Mouse (Mus musculus): ENCODE measurements around the gene Map3k21. TPM values are rescaled to one million over a fixed set of nuclear protein-coding genes. Genes with fewer than 3 reads are reported as not detected.

Map3k21 gene
- polyA plus RNA-seq, 1 experiment from 2014 or later: 0.14 TPM

DNA sequence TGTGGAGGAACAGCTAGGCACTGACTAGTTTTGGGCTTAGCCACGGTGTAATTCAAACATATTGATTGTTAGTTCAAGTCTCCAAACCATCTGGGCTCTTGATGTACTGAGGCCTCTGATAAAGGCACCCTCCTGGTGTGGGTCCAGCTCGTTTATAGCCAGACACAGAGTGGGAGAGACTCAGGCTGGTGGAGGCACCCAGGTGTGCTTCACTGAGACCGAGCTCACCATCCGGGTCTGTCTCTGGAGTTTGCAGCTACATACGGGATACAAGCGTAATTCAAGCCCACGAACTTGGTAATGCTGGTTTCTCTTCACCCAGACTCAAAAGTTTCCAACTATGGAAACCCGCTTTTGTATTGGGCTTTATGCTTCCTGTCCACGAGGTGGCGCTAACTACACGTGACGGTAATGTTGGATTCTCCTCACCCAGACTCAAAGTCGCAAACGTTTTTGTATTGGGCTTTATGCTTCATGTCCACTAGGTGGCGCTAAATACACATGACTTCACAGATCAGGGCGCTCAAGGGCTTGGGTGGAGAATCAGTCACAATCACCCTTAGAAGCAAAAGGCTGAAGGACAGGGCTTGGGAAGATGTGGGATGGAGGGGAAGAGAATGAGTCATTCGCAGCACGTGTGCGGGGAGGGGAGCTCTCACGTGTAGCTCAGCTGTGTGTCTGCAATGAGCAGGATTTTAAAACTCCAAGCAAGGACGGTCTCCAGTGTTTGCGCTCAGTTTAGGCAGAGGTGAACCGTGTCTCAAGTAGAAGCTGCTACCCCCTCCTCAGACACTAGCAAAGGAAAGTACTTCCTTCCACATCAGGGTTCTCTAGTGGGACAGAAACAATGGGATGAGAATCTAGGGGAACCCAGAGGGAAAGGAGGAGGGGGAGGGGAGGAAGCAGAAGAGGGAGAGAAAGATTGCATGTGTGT is 40.0 kb downstream of the Map3k21 start:
- H3K9me3 ChIP-seq (replicated peaks): no peaks in the 10 kb centered on the region
- H3K27ac ChIP-seq: no peak overlapping the region
- no peak overlapping the region for H3K4me3 ChIP-seq
- H3K36me3 ChIP-seq: no peaks in the 10 kb centered on the region
- H3K27me3 ChIP-seq: peaks cover 2% of the 10 kb centered on the region; the same call in 1 of the 2 replicates
- no peak overlapping the region for H3K4me2 ChIP-seq
- 26% methylated on average over 23 of the region's 23 CpGs for WGBS
- no peaks in the 10 kb centered on the region for H3K4me1 ChIP-seq (replicated peaks)
- peak; percentile 84 for ATAC-seq (replicated peaks; ENCODE audit: insufficient number of reproducible peaks, insufficient read depth, low FRiP score, low read depth)
- no peak overlapping the region for H3K9ac ChIP-seq

- ATAC-seq (replicated peaks; ENCODE audit: insufficient number of reproducible peaks, insufficient read depth, low FRiP score, low read depth): no peak
- 15% methylated on average over 11 of the region's 11 CpGs for WGBS
- Histone ChIP-seq H3K4me2 (no peak overlapping the region), H3K9me3 (replicated peaks) (0 out of 2 replicates have a peak, but pooled peaks cover 2% of the 10 kb centered on the region), H3K4me3 (no peak overlapping the region), H3K27ac (no peak overlapping the region), H3K9ac (no peak overlapping the region), H3K36me3 (no peaks in the 10 kb centered on the region), H3K27me3 (peaks cover 3% of the 10 kb centered on the region; the same call in 1 of the 2 replicates), H3K4me1 (replicated peaks) (0 out of 2 replicates have a peak, but pooled peaks cover 3% of the 10 kb centered on the region)
Measured at GRCm38 (mm10) chr8:125955671-125956070, 45.4 kb downstream of the Map3k21 start.

- H3K36me3 ChIP-seq: no peaks in the 10 kb centered on the region
- H3K9me3 ChIP-seq (replicated peaks): 0 out of 2 replicates have a peak, but pooled peaks cover 9% of the 10 kb centered on the region
- no peak overlapping the region for H3K9ac ChIP-seq
- WGBS: 66% methylated on average over 9 of the region's 9 CpGs
- ATAC-seq (replicated peaks; ENCODE audit: insufficient number of reproducible peaks, insufficient read depth, low FRiP score, low read depth): no peak
- H3K4me3 ChIP-seq: no peak overlapping the region
- H3K27ac ChIP-seq: no peak overlapping the region
- 0 out of 2 replicates have a peak, but pooled peaks cover 3% of the 10 kb centered on the region for H3K4me1 ChIP-seq (replicated peaks)
- no peak overlapping the region for H3K4me2 ChIP-seq
- H3K27me3 ChIP-seq: 0 out of 2 replicates have a peak, but pooled peaks cover 3% of the 10 kb centered on the region
Measured at GRCm38 (mm10) chr8:125956796-125957195, 46.5 kb downstream of the Map3k21 start.

DNA sequence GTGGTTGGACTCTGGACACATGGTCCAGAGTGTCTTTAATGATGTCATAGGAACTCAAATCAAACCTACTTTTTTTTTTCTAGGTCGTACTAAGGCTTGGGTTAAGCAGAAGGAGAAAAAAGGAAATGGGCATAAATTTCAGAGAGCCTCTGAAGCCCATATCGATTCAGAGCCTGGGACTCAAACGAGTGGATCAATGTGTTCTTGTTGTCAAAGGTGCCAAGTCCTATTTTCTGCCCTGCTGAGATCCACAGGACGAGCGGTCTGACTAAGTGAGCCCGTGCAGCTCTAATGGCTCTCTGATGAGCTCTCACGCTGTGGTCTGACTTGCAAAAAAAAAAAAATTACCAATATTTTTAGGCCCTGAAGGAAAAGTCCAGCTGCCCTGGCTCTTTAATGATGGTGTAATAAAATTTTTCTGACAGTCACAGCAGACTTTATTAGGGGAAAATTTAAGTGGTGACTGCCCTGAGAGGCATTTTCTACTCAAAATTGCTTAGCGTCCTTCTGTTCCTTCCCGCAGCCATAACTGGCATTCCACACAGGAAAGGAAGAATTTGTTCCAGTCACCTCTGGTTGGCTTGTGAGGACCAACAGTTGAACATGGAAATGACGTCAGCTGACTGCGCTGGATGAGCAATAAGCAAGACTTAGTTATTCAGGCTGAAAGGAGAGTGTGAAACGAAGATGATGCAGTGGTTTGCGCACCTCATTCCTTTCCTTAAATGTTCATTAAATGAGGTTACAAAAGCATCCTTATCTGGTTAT is 47.2 kb downstream of the Map3k21 start:
- 0 out of 2 replicates have a peak, but pooled peaks cover 6% of the 10 kb centered on the region for H3K27me3 ChIP-seq
- H3K4me1 ChIP-seq (replicated peaks): 0 out of 2 replicates have a peak, but pooled peaks cover 3% of the 10 kb centered on the region
- H3K9ac ChIP-seq: no peak overlapping the region
- ATAC-seq (replicated peaks; ENCODE audit: insufficient number of reproducible peaks, insufficient read depth, low FRiP score, low read depth): no peak
- no peak overlapping the region for H3K4me2 ChIP-seq
- WGBS: 71% methylated on average over 13 of the region's 13 CpGs
- H3K36me3 ChIP-seq: no peaks in the 10 kb centered on the region
- no peak overlapping the region for H3K27ac ChIP-seq
- H3K9me3 ChIP-seq (replicated peaks): 0 out of 2 replicates have a peak, but pooled peaks cover 9% of the 10 kb centered on the region
- H3K4me3 ChIP-seq: no peak overlapping the region

DNA sequence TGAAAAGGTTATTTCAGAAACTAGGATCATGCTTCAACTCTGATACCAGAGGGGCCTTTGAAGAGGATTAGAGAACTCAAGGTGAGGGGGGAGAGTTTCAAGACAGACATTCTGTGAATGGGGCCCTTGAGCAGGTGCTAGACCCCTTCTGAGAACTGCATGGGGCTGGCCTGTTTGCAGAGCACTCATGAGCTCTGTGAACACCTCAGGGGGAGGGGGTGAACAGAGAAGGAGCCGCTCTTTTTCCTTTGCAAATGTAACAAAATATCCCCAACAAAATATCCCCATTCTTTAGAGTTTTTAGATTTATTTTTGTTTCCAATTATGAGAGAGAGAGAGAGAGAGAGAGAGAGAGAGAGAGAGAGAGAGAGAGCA is 47.7 kb downstream of the Map3k21 start:
- WGBS: 67% methylated on average over 1 of the region's 1 CpGs
- Histone ChIP-seq H3K27me3 (0 out of 2 replicates have a peak, but pooled peaks cover 11% of the 10 kb centered on the region), H3K9ac (no peak overlapping the region), H3K4me3 (no peak overlapping the region), H3K9me3 (replicated peaks) (0 out of 2 replicates have a peak, but pooled peaks cover 9% of the 10 kb centered on the region), H3K4me2 (no peak overlapping the region), H3K4me1 (replicated peaks) (0 out of 2 replicates have a peak, but pooled peaks cover 3% of the 10 kb centered on the region), H3K27ac (no peak overlapping the region), H3K36me3 (no peaks in the 10 kb centered on the region)
- no peak for ATAC-seq (replicated peaks; ENCODE audit: insufficient number of reproducible peaks, insufficient read depth, low FRiP score, low read depth)

DNA sequence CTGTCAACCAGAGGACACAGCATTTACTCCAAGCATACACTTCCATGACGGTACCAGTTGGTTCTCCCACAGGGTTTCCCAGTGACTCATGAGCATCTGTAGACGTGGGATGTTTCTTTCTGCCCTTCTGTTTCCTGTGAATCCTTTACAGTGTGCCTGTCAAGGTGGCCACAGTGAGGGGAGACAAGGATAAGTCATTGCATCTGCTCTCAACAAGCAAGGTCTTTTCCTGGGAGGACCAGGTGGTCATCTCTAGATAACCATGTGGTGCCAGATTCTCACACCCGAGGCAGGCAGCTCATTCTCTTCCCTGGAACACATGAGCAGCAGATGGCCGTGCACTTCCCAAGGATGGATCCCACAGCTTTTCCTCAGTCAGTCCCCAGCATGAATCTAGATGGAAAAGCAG is 49.1 kb downstream of the Map3k21 start:
- no peak overlapping the region for H3K4me3 ChIP-seq
- 25% methylated on average over 4 of the region's 4 CpGs for WGBS
- H3K4me2 ChIP-seq: no peak overlapping the region
- ATAC-seq (replicated peaks; ENCODE audit: insufficient number of reproducible peaks, insufficient read depth, low FRiP score, low read depth): no peak
- H3K4me1 ChIP-seq (replicated peaks): peaks cover 9% of the 10 kb centered on the region
- no peaks in the 10 kb centered on the region for H3K36me3 ChIP-seq
- H3K9ac ChIP-seq: no peak overlapping the region
- 0 out of 2 replicates have a peak, but pooled peaks cover 9% of the 10 kb centered on the region for H3K9me3 ChIP-seq (replicated peaks)
- peaks cover 21% of the 10 kb centered on the region for H3K27me3 ChIP-seq
- no peak overlapping the region for H3K27ac ChIP-seq

GRCm38 (mm10) chr8:125960037-125960436 is 49.8 kb downstream of the Map3k21 start:
- Histone ChIP-seq H3K4me3 (no peak overlapping the region), H3K9me3 (replicated peaks) (0 out of 2 replicates have a peak, but pooled peaks cover 9% of the 10 kb centered on the region), H3K27ac (no peak overlapping the region), H3K27me3 (peaks cover 28% of the 10 kb centered on the region), H3K36me3 (no peaks in the 10 kb centered on the region), H3K9ac (no peak overlapping the region), H3K4me1 (replicated peaks) (peaks cover 9% of the 10 kb centered on the region), H3K4me2 (no peak overlapping the region)
- 79% methylated on average over 8 of the region's 8 CpGs for WGBS
- no peak for ATAC-seq (replicated peaks; ENCODE audit: insufficient number of reproducible peaks, insufficient read depth, low FRiP score, low read depth)

- H3K36me3 ChIP-seq: no peaks in the 10 kb centered on the region
- H3K4me1 ChIP-seq (replicated peaks): peaks cover 6% of the 10 kb centered on the region
- no peak overlapping the region for H3K4me2 ChIP-seq
- peaks cover 28% of the 10 kb centered on the region for H3K27me3 ChIP-seq
- H3K9ac ChIP-seq: no peak overlapping the region
- WGBS: 87% methylated on average over 6 of the region's 6 CpGs
- H3K27ac ChIP-seq: no peak overlapping the region
- ATAC-seq (replicated peaks; ENCODE audit: insufficient number of reproducible peaks, insufficient read depth, low FRiP score, low read depth): no peak
- H3K9me3 ChIP-seq (replicated peaks): 0 out of 2 replicates have a peak, but pooled peaks cover 9% of the 10 kb centered on the region
- no peak overlapping the region for H3K4me3 ChIP-seq
Measured at GRCm38 (mm10) chr8:125961790-125962189, 51.5 kb downstream of the Map3k21 start.

- Histone ChIP-seq H3K27ac (no peak overlapping the region), H3K9me3 (replicated peaks) (0 out of 2 replicates have a peak, but pooled peaks cover 9% of the 10 kb centered on the region), H3K4me1 (replicated peaks) (peaks cover 6% of the 10 kb centered on the region), H3K4me2 (peak overlapping the region; percentile 62), H3K4me3 (peak overlapping the region; percentile 29), H3K36me3 (no peaks in the 10 kb centered on the region), H3K27me3 (peaks cover 27% of the 10 kb centered on the region), H3K9ac (peak overlapping the region; percentile 7; the same call in 1 of the 2 replicates)
- WGBS: 4% methylated on average over 11 of the region's 11 CpGs
- no peak for ATAC-seq (replicated peaks; ENCODE audit: insufficient number of reproducible peaks, insufficient read depth, low FRiP score, low read depth)
Measured at GRCm38 (mm10) chr8:125963807-125964211, 53.6 kb downstream of the Map3k21 start.

- Histone ChIP-seq H3K9ac (no peak overlapping the region), H3K36me3 (no peaks in the 10 kb centered on the region), H3K27ac (no peak overlapping the region), H3K4me3 (no peak overlapping the region), H3K4me2 (no peak overlapping the region), H3K9me3 (replicated peaks) (no peaks in the 10 kb centered on the region), H3K27me3 (no peaks in the 10 kb centered on the region), H3K4me1 (replicated peaks) (no peaks in the 10 kb centered on the region)
- WGBS: 41% methylated on average over 3 of the region's 3 CpGs
- ATAC-seq (replicated peaks; ENCODE audit: insufficient number of reproducible peaks, insufficient read depth, low FRiP score, low read depth): no peak
Measured at GRCm38 (mm10) chr8:125971336-125971735, 61.1 kb downstream of the Map3k21 start.

DNA sequence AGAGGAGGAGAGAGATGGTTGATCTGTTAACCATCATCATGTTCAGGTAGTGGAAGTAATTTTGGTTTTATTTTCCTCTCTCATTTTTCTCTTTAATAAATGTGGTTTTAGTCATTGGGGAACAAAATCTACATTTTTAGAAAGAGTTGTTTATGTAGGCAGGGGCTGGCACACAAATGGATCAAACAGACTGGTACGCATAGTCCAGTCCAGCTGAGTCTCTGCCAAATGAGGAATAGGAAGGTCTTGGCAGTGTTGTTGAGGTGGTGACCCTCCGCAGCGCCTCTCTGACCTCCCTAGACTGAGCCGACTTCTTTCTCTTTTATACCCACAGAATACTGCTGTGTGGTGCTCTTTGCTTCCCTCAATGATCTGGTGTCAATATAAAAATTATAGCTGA is 65.7 kb downstream of the Map3k21 start:
- WGBS: 78% methylated on average over 4 of the region's 4 CpGs

More for the DNA sequence above, 65.7 kb downstream of the Map3k21 start:
- no peak for ATAC-seq (replicated peaks; ENCODE audit: insufficient number of reproducible peaks, insufficient read depth, low FRiP score, low read depth)
- Histone ChIP-seq H3K4me3 (no peak overlapping the region), H3K9ac (no peak overlapping the region), H3K36me3 (no peaks in the 10 kb centered on the region), H3K27me3 (no peaks in the 10 kb centered on the region), H3K4me1 (replicated peaks) (no peaks in the 10 kb centered on the region), H3K4me2 (no peak overlapping the region), H3K9me3 (replicated peaks) (no peaks in the 10 kb centered on the region), H3K27ac (no peak overlapping the region)

All from heart, embryonic 15.5 days (tissue).